Mouse (Mus musculus): ENCODE results near the gene Hnrnph3.

Hnrnph3 gene

GRCm38 (mm10) chr10:63023749-63024579 is at the start of gene Hnrnph3, which contains the start of gene Pbld2:
Hnrnph3 (minus strand) TSS chr10:63024217.
Pbld2 (plus strand) TSS chr10:63024315.
- peak; percentile 96 for TF ChIP-seq GATA4 (IDR thresholded peaks at IDR 0.05; ENCODE audit: insufficient replicate concordance, low read length)

- no peak for TF ChIP-seq GATA4 (IDR thresholded peaks at IDR 0.05; ENCODE audit: insufficient replicate concordance, low read length)
These were observed 42.0 kb upstream of the Hnrnph3 start for GRCm38 (mm10) chr10:63065988-63066387.

- no peak for TF ChIP-seq GATA4 (IDR thresholded peaks at IDR 0.05; ENCODE audit: insufficient replicate concordance, low read length)
These were observed 41.5 kb upstream of the Hnrnph3 start for GRCm38 (mm10) chr10:63065561-63065960.

GRCm38 (mm10) chr10:63064516-63064915 is 40.5 kb upstream of the Hnrnph3 start:
- TF ChIP-seq GATA4 (IDR thresholded peaks at IDR 0.05; ENCODE audit: insufficient replicate concordance, low read length) = no peak

GRCm38 (mm10) chr10:63063365-63063764 is 39.3 kb upstream of the Hnrnph3 start:
- no peak for TF ChIP-seq GATA4 (IDR thresholded peaks at IDR 0.05; ENCODE audit: insufficient replicate concordance, low read length)

GRCm38 (mm10) chr10:63062696-63063095 is 38.7 kb upstream of the Hnrnph3 start:
- TF ChIP-seq GATA4 (IDR thresholded peaks at IDR 0.05; ENCODE audit: insufficient replicate concordance, low read length) = no peak

- TF ChIP-seq GATA4 (IDR thresholded peaks at IDR 0.05; ENCODE audit: insufficient replicate concordance, low read length) = peak; percentile 29; the same call in 1 of the 2 replicates
These were observed 37.2 kb upstream of the Hnrnph3 start for GRCm38 (mm10) chr10:63061266-63061665.

GRCm38 (mm10) chr10:63060406-63060805 is 36.4 kb upstream of the Hnrnph3 start:
- peak; percentile 99 for TF ChIP-seq GATA4 (IDR thresholded peaks at IDR 0.05; ENCODE audit: insufficient replicate concordance, low read length)

- TF ChIP-seq GATA4 (IDR thresholded peaks at IDR 0.05; ENCODE audit: insufficient replicate concordance, low read length) = no peak
These were observed 35.8 kb upstream of the Hnrnph3 start, which contains the start of gene Pbld1 for GRCm38 (mm10) chr10:63059862-63060261. Pbld1 (plus strand) TSS chr10:63060162.

- no peak for TF ChIP-seq GATA4 (IDR thresholded peaks at IDR 0.05; ENCODE audit: insufficient replicate concordance, low read length)
These were observed 33.1 kb upstream of the Hnrnph3 start for GRCm38 (mm10) chr10:63056966-63057750.

- TF ChIP-seq GATA4 (IDR thresholded peaks at IDR 0.05; ENCODE audit: insufficient replicate concordance, low read length) = no peak
These were observed 30.6 kb upstream of the Hnrnph3 start for GRCm38 (mm10) chr10:63054586-63054985.

GRCm38 (mm10) chr10:63053007-63053406 is 29.0 kb upstream of the Hnrnph3 start:
- TF ChIP-seq GATA4 (IDR thresholded peaks at IDR 0.05; ENCODE audit: insufficient replicate concordance, low read length) = no peak

- no peak for TF ChIP-seq GATA4 (IDR thresholded peaks at IDR 0.05; ENCODE audit: insufficient replicate concordance, low read length)
These were observed 28.0 kb upstream of the Hnrnph3 start for GRCm38 (mm10) chr10:63052011-63052410.

GRCm38 (mm10) chr10:63051267-63051666 is 27.2 kb upstream of the Hnrnph3 start:
- TF ChIP-seq GATA4 (IDR thresholded peaks at IDR 0.05; ENCODE audit: insufficient replicate concordance, low read length) = no peak

GRCm38 (mm10) chr10:63049106-63049505 is 25.1 kb upstream of the Hnrnph3 start:
- no peak for TF ChIP-seq GATA4 (IDR thresholded peaks at IDR 0.05; ENCODE audit: insufficient replicate concordance, low read length)

GRCm38 (mm10) chr10:63047751-63048150 is 23.7 kb upstream of the Hnrnph3 start:
- no peak for TF ChIP-seq GATA4 (IDR thresholded peaks at IDR 0.05; ENCODE audit: insufficient replicate concordance, low read length)
